Mouse (Mus musculus) left cerebral cortex, postnatal 14 days (tissue): Measurements from ENCODE around the gene St7. TPM values are rescaled to one million over a fixed set of nuclear protein-coding genes. Genes with fewer than 3 reads are reported as not detected.

Experiments
- DNase-seq, 2 experiments: peaks; one replicate each; pipeline ENCODE4 v3.0.0; 2021 to 2022; ENCODE audit warnings: low spot score in 2 of 2, mixed read lengths in 1 of 2
- intact Hi-C: fragments of 180-260 bp; cut with DNase I; formaldehyde crosslinking; loops from one replicate; pipeline ENCODE4 v1.15.1; 2025
- total RNA-seq, 2 experiments: library from RNA; stranded (reverse); gene quantifications; 2 replicates each; pipeline ENCODE4 v1.2.3; 2021

The St7 gene
- total RNA-seq, 2 experiments from 2014 or later = 36.8 to 38.5 TPM

DNA sequence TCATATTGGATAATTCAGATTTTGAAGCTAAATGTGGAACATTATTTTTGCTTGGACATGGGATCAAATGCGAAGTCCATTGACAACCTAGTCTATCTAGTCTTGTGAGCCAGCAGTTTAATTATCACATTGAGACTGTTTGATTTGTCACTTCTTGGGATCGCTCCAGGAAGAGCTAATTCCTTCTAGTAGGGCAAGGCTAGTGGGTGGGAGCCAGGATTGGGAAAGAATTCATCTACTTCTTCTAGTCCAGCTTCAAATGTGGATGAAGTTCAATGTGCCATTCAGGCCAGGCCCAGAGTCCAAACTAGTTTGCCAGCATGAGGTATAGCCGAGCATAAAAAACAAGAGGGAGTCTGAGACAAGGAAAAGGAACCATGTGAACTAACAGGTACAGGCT lies 100.7 kb downstream of the St7 start:
- no peak for DNase-seq
- intact Hi-C loops = no loop called here

DNA sequence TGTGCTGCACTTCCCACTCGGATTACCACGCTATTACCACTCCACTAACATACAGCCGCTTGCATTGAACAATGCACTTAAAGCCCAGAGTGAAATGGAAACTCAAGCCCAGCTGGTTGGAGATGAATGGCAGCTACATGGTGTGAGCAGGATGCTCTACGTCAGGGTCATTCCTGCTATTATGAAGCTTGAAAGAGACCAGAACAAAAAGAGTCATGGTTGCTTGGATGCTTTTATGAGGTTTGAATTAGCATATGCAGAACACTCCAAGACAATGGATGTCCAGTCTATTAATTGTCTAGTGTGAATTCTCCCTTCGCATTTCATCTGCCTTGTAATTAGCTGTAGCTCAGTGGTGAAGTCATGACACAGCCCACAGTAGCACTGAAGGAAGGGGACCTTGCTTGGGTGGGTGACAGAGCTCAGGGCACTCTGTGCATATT lies 104.6 kb downstream of the St7 start:
- intact Hi-C loops = no loop called here
- peak in 1 of 2 experiments; percentile 10 for DNase-seq

DNA sequence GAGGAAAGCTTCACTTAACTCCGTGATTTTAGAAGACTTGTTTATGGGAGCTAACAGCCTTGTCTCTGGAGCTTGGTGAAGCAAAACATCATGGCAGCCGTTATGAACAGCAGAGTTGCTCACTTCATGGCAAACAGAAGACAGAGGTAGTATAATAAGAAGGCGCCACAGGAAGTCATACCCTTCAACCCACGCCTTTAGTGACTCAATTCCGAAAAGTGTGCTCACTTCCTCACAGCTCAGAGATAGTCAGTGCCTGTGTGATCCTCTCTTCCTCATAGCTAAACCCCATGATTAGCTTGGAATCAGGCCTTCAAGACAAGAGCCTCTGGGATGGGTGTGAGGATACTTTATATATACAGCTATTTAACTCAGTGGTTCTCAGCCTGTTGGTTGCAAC lies 108.0 kb downstream of the St7 start:
- intact Hi-C loops = no loop called here
- no peak for DNase-seq

DNA sequence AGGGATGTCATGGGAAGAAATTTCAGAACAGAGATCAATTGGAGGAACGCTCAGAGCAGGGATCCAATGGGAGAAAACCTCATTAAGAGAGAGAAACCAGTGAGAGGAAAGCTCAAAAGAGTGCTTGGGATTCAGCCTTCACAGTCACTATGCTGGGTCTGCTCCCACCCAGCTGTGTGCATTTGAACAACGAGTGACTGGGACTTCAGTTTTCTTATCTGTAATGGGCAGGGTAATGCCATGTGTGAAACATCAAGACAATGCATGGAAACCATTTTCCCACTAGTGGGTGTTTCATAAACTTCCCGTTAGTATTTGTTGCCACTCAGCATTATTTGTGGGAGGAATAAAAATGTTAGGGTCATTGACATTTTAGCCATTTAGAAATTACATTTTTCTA lies 111.7 kb downstream of the St7 start:
- no peak for DNase-seq
- intact Hi-C loops = no loop called here

DNA sequence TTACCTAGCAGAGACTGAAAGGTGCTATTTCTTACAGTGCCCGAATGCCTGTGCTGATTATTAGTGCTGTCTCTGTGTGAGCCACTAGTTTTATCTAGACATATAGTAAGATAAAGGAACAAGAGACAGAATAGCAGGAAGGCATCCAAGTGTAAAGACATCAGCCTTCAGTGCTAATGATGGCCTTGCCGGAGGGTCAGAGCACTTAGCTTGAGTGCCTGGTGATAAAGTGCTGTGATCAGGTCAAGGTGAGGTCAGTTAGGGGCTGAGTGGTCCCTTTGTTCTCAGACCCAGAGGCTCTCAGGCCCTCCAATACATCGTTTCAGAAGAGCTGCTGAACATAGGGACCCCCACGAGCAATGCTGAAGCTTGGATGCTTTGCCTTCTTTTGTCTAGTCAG lies 113.8 kb downstream of the St7 start:
- intact Hi-C loops = no loop called here
- DNase-seq = no peak

DNA sequence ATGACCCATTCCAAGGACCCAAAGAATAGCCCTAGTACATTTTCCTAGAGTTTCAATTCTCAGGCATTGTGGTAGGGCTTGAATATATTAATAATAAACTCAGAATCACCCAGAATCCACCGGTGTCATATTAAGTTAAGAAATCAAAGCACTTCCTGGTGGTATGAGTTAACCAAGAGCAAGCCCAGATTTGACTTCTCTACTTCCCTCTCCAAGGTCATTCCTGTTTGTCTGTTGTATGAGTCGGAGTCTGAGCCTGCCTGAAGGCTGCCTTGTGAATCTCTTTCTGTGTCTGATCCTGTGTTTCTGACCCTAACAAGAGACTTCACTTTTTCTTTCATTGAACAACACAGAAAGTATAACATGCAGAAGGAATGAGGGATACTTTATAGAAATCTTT lies 118.3 kb downstream of the St7 start:
- no peak for DNase-seq
- intact Hi-C loops = no loop called here

DNA sequence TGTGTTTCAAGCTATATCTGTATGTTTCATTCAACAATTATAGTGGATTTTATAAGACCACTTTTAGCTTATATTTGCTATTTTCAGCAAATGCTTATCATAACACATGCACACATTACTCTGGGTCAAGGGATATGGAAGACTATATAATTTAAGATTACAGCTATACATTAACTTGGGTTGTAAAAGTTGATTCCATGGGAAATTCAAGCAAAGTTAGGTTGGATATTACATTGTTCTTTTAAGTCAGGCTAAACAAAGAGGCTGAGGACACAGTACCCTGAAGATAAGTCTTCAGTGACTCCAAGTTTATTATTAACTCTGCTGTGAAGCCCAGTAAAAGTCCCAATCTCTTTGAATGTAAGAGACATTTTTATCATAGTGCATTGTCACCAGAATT lies 118.8 kb downstream of the St7 start:
- DNase-seq = no peak
- intact Hi-C loops = no loop called here

DNA sequence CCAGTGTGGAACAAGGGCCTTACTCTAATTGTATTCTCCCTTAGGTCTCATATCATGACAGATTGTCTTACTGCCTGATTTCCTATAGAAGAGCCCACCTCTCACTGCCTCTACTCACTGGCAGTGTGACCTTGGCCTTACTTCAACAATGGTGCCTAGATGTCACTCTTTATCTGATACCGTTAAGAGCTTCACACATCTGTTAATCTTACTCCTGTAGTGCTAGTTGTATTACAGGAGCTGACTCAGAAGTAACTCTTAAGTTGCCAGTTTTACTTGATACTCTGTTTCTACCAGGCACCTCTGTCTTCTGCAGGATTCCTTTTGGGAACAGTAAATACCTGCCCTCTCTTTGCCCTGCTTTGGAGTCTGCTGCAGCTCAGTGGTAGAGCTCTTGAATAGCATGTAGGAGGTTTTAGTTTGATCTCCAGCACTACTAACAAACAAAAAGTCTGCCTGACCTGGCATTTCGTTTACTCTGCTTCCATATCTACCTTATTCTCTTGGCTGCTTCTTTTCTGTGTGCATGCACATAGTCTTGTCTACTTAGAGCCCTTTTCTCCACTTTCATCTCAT lies 121.4 kb downstream of the St7 start:
- intact Hi-C loops = no loop called here
- DNase-seq = no peak

DNA sequence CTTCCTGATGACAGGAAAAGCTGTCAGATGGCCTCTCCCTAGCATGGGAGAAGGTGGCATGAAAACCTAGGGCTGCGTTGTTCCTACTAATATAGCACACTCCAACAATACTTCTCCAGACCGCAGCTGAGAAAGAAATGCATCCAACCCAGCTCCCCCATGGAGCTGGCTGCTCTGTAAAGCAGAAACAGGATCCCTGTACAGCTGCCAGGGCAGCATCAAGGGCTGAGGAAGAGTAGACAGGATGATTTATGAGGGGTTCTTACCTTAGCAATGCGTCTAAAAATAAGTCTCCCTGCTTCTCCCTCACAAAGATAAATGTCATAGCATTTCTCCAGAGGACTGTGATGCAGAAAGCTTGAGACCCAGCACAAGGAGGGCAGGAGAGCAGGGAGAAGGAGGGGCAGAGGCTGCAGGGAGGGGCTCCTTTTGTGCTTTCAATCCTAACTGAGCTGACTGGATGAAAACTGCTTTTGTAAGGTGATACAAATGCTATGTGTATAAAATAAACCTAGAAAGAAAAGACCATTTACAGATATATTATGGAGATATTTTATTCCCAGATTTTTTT lies 124.2 kb downstream of the St7 start:
- DNase-seq = no peak
- intact Hi-C loops = no loop called here

DNA sequence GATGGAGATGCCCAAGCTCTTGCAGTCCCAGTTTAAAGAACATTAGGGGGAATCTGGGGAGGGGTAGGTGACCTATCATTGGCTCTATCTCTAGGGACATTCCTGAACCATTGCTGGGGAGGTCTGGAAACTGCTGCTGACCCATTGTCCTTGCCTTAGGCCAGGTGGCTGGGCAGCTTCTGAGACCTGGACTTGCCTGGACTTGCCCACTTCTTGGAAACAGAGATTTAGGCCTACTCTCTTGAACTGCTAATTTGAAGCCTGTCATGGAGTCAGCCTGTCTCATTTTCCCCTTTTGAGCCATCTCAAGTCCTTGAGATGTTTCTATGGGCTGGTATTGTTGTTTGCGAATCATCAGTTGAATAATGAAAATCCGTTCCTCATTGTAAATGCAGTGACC lies 130.9 kb downstream of the St7 start:
- intact Hi-C loops = no loop called here
- DNase-seq = no peak

DNA sequence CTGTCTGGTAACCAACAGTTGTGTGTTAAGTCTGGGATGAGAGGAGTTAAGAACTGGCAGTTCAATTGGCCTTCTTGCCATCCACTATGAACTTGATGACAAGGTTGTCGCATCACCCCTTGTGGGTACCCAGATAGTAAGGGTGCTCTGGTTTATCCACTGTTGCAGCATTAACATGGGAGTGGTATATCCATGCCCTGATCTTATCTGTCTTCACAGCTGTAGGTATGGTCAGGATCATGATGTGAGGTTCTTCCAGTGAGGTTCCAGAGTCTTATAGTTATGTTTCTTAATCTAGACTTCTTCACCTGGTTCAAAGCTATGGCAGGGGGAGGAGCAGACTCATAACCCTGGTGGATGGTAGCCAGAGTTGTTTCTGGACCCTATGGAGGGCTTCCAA lies 132.0 kb downstream of the St7 start:
- no peak for DNase-seq
- intact Hi-C loops = no loop called here

DNA sequence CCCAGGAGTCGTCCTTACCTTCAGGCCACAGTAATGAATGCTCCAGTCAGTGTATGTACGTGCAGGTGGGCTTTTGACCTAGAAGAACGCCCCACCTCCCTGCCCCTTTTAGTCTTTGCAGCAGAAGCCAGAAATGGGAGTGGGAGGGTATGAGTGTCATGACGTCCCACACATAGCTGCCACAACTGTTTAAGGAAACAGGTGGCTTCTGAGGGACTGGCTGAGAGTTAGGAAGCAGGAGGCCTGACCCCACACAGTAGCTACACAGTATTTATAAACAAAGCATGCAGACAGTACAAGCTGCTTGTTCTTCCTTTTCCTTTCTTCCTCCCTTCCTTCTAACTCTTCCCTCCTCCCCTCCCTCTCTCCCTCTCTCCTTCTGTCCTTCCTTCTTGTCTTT lies 135.6 kb downstream of the St7 start:
- intact Hi-C loops = no loop called here
- DNase-seq = no peak

DNA sequence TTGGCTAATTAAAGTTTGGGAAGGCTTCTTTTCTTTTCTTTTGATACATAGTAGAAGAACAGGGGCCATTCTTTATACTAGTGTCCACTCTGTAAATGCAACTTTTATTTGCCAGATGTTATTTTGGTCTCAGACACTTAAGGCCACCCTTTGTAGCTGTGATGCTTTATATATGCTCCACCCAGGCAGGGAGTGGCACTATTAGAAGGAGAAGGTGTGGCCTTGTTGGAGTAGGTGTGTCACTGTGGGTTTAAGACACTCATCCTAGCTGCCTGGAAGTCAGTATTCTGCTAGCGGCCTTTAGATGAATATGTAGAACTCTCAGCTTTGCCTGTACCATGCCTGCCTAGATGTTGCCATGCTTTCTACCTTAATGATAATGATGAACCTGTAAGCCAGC lies 137.2 kb downstream of the St7 start:
- intact Hi-C loops = no loop called here
- no peak for DNase-seq

DNA sequence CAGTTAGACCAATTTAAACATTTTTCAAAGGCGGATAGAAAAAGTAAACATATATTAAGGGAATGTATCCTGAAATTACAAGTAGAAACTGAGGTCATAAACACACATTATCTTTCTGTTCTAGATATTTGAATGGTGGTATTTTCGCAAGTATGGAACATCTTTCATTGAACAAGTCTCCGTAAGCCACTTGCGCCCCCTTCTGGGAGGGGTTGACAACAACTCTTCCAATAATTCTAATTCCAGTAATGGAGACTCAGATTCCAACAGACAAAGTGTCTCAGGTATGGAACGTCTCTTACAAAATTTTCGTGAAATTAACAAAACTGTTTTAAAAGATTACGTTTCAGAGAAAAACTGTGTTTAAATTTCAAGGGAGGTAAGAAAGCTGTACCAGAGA lies 141.8 kb downstream of the St7 start:
- intact Hi-C loops = no loop called here
- DNase-seq = peak; percentile 55 to 71

DNA sequence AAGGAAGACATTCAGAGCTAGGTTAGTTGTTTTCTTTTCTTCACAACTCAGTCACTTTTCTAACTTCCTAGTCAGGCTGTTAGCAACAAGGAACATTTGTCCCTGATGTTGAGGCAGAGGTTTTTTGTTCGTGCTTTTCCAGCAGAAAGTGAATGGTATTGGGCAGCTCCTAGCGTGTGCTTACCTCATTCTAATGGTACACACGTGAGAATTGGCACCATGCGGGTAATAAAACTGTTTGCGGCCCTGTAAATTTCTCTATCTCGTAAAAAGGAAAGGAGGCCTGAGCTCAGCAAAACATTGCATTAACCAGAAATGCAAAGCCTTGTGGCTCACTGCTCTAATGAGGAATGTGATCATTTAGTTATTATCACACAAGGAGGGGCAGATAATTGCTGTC lies 143.0 kb downstream of the St7 start:
- no peak for DNase-seq
- intact Hi-C loops = no loop called here

DNA sequence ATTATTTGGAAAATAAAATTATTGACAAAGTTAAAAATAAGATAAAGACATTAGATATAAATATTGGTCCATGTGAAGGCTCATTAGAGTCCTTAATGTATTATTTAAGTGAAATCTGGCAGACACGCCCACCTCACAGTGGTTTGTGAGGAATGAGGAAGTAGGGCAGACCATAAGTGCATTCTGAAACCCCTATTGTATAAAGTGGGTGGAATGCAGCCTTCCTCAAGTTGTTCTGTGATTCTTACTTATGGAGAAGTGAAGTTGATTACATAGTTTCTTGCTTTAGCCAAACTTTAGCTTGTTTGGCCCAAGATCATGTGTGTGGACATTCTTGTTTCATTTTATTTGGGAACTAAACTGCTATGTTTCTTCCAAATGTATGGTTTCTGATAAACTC lies 144.9 kb downstream of the St7 start:
- intact Hi-C loops = no loop called here
- DNase-seq = no peak

DNA sequence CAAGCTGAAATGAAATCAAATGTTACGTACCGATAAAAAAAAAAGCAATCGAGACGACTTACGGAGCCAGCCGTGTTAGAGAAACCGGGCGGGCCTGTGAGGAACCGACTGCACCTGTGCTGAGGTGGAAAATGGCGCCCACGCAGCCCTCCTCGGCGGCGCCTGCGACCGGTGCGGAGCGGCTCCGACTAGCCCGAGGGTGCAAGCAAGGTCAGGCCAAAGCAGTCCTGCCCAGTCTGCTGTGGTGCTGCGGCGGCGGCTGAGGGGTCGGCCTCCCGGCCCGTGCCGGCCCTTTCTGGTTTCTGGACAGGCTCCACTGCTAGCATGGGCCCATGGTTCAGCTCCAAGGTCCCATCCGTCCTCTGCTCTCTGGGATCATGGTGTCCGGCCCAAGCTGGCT lies 147.7 kb downstream of the St7 start:
- intact Hi-C loops = loop anchor here (5.0 kb wide), 2 partner anchors 113 to 163 kb away; no protein-coding TSS in a partner anchor
- no peak for DNase-seq

DNA sequence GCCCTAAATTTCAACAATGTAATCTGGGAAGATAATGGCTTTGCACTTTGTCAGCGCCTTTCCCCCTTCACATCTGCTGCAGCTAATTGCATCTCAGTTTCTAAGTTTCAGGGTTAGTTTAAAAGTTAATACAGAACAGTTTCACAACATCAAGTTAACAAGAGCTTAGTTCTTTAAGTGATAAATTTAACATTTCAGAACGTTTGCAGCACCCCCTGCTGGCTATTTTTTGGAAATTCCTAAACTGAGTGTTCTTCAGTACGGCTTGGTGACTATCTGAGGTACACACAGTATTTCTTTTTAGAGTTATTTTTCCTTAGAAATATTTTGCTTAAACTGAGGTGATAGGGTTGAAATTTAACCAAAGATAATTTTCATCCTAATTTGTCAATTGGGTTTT lies 150.0 kb downstream of the St7 start:
- DNase-seq = peak; percentile 73 to 80

DNA sequence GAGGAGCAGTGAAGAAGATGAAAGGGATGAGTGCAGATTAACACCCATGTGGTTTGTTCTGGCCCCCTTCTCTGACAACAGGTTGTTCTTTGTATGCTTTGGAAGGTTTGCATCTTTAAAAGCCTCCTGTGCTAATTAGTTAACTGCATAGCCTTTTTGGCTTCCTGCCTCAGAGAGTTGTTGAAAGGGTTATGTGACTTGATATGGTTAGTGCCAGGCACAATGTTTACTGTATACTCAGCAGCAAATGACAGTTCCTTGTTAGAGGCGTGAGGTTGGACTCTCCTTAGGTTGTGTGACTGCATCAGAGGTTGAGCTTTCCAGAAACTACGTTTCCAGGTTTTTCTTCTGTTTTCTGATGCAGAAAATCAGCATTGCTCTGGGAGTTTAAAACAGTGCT lies 158.6 kb downstream of the St7 start:
- intact Hi-C loops = no loop called here
- no peak for DNase-seq

More for the DNA sequence above, 150.0 kb downstream of the St7 start:
- intact Hi-C loops = loop anchor here (5.0 kb wide), 2 partner anchors 115 to 165 kb away; no protein-coding TSS in a partner anchor

DNA sequence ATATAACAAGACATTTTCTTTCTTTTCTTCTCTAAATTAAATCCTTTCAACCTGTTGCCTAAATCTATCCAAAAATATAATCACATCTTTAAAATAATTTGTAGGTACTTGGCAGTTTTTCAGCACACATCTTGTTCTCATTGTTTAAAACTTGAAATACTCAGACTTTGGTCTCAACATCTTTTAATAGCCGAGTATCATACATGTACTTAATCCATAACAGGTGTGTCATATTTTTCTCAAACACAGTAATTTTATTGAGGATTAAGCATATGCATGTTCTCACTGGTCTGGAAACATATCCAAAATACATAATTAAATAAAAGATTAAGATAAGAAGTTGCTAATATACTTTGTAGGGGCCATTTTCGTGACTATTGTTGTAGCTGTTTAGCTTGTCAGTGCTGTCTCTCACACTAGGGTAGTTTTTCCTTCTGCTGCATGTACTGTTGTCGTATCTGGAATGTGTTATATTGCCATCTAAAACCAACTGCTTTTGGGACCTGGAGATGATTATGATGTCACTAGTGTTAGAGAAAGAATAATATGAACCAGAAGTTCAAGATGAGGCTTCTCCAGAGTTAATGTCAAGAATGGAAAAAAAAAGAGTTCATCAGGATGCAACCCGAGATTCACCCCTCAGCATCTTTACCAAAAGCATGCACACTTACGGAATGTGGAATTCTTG lies 161.0 kb downstream of the St7 start:
- intact Hi-C loops = no loop called here
- DNase-seq = no peak

DNA sequence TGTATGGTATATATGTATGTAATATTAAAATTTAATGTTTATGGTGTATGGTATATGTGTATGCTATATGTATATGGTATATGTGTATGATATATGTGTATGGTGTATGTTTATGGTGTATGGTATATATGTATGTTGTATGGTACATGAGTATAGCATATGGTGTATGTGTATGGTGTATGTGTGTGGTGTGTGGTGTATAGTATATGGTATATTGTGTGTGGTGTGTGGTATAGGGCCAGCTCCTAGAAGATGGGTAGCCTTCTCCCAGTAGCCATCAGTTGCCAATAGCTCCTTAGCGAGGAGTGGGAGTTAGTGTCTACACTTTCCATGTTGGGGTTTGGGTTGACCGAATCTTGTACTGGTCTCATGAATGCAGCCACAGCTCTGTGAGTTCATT lies 162.9 kb downstream of the St7 start:
- intact Hi-C loops = no loop called here
- no peak for DNase-seq
